Mouse (Mus musculus) thymus, postnatal 0 days (tissue): ENCODE results near the gene 2310034C09Rik. TPM values are rescaled to one million over a fixed set of nuclear protein-coding genes. Genes with fewer than 3 reads are reported as not detected.
"Not testable (repeated sequence)": the region's sequence is repeated elsewhere in the genome, so short reads cannot be mapped to it uniquely, and the experiment has no call there.

Source experiments
- DNase-seq: peaks from one replicate; pipeline ENCODE4 v3.0.0-alpha.2; 2015; ENCODE audit warnings: low spot score
- polyA plus RNA-seq: library from polyadenylated mRNA; unstranded; fragments of >200 nt; fragmentation: Nextera tagmentation; extraction: Ambion mirVana; gene quantifications from 2 replicates; pipeline ENCODE4 v1.2.1, GENCODE M21; 2015

The 2310034C09Rik gene
- polyA plus RNA-seq, result 0.13 TPM in 1 of 2 replicates, not detected in the other

- DNase-seq, result not testable (repeated sequence)
These were observed at the start of gene 2310034C09Rik for GRCm38 (mm10) chr16:88758547-88758946. 2310034C09Rik (plus strand) TSS chr16:88758847.

- DNase-seq, result no peak
These were observed 47.9 kb upstream of the 2310034C09Rik start for GRCm38 (mm10) chr16:88710757-88711156.

GRCm38 (mm10) chr16:88711245-88711644 is 47.4 kb upstream of the 2310034C09Rik start:
- no peak for DNase-seq

- no peak for DNase-seq
These were observed 42.1 kb upstream of the 2310034C09Rik start for GRCm38 (mm10) chr16:88716549-88716948.

GRCm38 (mm10) chr16:88720031-88720430 is 38.6 kb upstream of the 2310034C09Rik start:
- DNase-seq, result no peak

- no peak for DNase-seq
These were observed 29.8 kb upstream of the 2310034C09Rik start, which contains the start of gene Krtap13-1 for GRCm38 (mm10) chr16:88728812-88729275. Krtap13-1 (plus strand) TSS chr16:88728862.

- DNase-seq, result no peak
These were observed 23.3 kb upstream of the 2310034C09Rik start for GRCm38 (mm10) chr16:88735391-88735790.

- no peak for DNase-seq
These were observed 13.8 kb upstream of the 2310034C09Rik start for GRCm38 (mm10) chr16:88744750-88745340.

GRCm38 (mm10) chr16:88747943-88748342 is 10.7 kb upstream of the 2310034C09Rik start:
- DNase-seq, result no peak

GRCm38 (mm10) chr16:88751535-88751934 is 7.1 kb upstream of the 2310034C09Rik start, which contains the start of gene Krtap13:
Krtap13 (minus strand) TSS chr16:88751635.
- DNase-seq, result not testable (repeated sequence)

GRCm38 (mm10) chr16:88774106-88774505 is 15.5 kb downstream of the 2310034C09Rik start, which contains the start of gene 2310057N15Rik:
2310057N15Rik (minus strand) TSS chr16:88774206.
- DNase-seq, result no peak

GRCm38 (mm10) chr16:88777596-88777995 is 18.9 kb downstream of the 2310034C09Rik start, which contains the start of gene Gm5965:
Gm5965 (plus strand) TSS chr16:88777896.
- no peak for DNase-seq

GRCm38 (mm10) chr16:88786786-88787185 is 28.1 kb downstream of the 2310034C09Rik start:
- no peak for DNase-seq

Other genes starting within 250 kb of the 2310034C09Rik start
- gene Cldn8, start 195.7 kb upstream of the 2310034C09Rik start, polyA plus RNA-seq, result 2.7 and 3.3 TPM in 2 replicates
- not detected in 2 replicates for gene Krtap24-1, start 146.6 kb upstream of the 2310034C09Rik start, polyA plus RNA-seq
- not detected in 2 replicates for gene 2310079G19Rik, start 131.2 kb upstream of the 2310034C09Rik start, polyA plus RNA-seq
- gene Krtap26-1, start 111.1 kb upstream of the 2310034C09Rik start, polyA plus RNA-seq, result not detected in 2 replicates
- not detected in 2 replicates for gene Krtap27-1, start 87.2 kb upstream of the 2310034C09Rik start, polyA plus RNA-seq
- gene 2310061N02Rik, start 50.9 kb upstream of the 2310034C09Rik start, polyA plus RNA-seq, result not detected in 2 replicates
- not detected in 2 replicates for gene Krtap13-1, start 30.0 kb upstream of the 2310034C09Rik start, polyA plus RNA-seq
- not detected in 2 replicates for gene Krtap13, start 7.2 kb upstream of the 2310034C09Rik start, polyA plus RNA-seq
- gene 2310057N15Rik, start 15.4 kb downstream of the 2310034C09Rik start, polyA plus RNA-seq, result not detected in 2 replicates
- not detected in 2 replicates for gene Gm5965, start 19.0 kb downstream of the 2310034C09Rik start, polyA plus RNA-seq
- gene Gm20741, start 53.4 kb downstream of the 2310034C09Rik start, polyA plus RNA-seq, result not detected in 2 replicates
- gene Krtap15, start 61.4 kb downstream of the 2310034C09Rik start, polyA plus RNA-seq, result not detected in 2 replicates
- not detected in 2 replicates for gene Krtap14, start 67.3 kb downstream of the 2310034C09Rik start, polyA plus RNA-seq
- gene Krtap19-1, start 110.6 kb downstream of the 2310034C09Rik start, polyA plus RNA-seq, result not detected in 2 replicates
- gene Krtap19-2, start 115.4 kb downstream of the 2310034C09Rik start, polyA plus RNA-seq, result not detected in 2 replicates
- gene Krtap19-3, start 119.2 kb downstream of the 2310034C09Rik start, polyA plus RNA-seq, result not detected in 2 replicates
- gene Krtap19-4, start 126.2 kb downstream of the 2310034C09Rik start, polyA plus RNA-seq, result not detected in 2 replicates
- not detected in 2 replicates for gene Krtap19-5, start 137.6 kb downstream of the 2310034C09Rik start, polyA plus RNA-seq
- not detected in 2 replicates for gene Krtap19-9b, start 173.4 kb downstream of the 2310034C09Rik start, polyA plus RNA-seq
- not detected in 2 replicates for gene Krtap16-3, start 204.0 kb downstream of the 2310034C09Rik start, polyA plus RNA-seq